Mouse (Mus musculus) olfactory bulb, adult 2 months (tissue): ENCODE results near the gene Igf2bp3.

ENCODE experiments used
- CTCF ChIP-seq: fragments of 200-500 bp; IDR thresholded peaks from 2 replicates; pipeline ENCODE4 v1.5.1; 2012; ENCODE audit warnings: low read depth, mild to moderate bottlenecking, low read length, moderate library complexity; ENCODE audit not compliant: insufficient read depth
- POLR2A ChIP-seq: fragments of 200-500 bp; IDR thresholded peaks from 2 replicates; pipeline ENCODE4 v1.6.1; 2012; ENCODE audit warnings: mild to moderate bottlenecking, low read depth, low read length, moderate library complexity; ENCODE audit not compliant: insufficient read depth

DNA sequence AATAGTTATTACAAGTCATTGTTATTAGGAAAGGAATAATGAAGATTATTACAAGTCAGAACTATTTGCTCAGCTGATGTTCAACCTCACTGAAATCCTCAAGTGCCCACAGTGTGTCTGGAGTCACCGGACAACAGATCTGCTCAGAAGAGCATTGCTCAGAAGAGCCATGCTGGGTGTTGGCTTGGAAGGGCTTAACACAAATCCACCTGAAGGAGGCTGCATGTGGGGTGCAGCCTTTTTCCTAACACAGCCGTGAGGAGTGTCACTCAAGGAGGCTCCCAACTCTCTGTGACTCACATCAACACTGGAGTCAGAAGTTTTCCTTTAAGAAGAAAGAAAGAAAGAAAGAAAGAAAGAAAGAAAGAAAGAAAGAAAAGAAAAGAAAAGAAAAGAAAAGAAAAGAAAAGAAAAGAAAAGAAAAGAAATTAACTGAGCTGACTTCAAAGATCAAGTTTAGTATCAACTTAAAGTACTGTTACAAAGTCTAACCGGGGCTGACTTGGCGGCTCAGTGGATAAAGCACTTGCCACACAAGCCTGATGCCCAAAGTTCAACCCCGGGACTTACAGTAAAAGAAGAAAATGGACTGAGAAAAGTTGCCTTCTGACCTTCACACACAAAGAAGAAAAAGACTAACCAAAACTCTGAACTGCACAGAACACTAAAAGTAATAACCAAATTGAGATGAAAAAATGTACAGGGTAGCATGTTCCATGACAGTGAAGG is 65.4 kb downstream of the Igf2bp3 start:
- TF ChIP-seq POLR2A: no peak
- TF ChIP-seq CTCF: no peak
